Mouse (Mus musculus) brain, adult 2 months (tissue): Measurements from ENCODE around the gene Sgms1.
"Not testable (repeated sequence)": the region's sequence is repeated elsewhere in the genome, so short reads cannot be mapped to it uniquely, and the experiment has no call there.

Experiments used
- DNase-seq: peaks from one replicate; pipeline ENCODE4 v3.0.0; 2011; ENCODE audit warnings: low read depth, low spot score

Gene Sgms1

GRCm38 (mm10) chr19:32326156-32326555, 63.4 kb downstream of the Sgms1 start:
- no peak for DNase-seq

GRCm38 (mm10) chr19:32325100-32325768, 64.3 kb downstream of the Sgms1 start:
- DNase-seq = no peak

GRCm38 (mm10) chr19:32324550-32324949, 65.0 kb downstream of the Sgms1 start:
- no peak for DNase-seq

- no peak for DNase-seq
Measured at GRCm38 (mm10) chr19:32323070-32323469, 66.4 kb downstream of the Sgms1 start.

- DNase-seq = peak; percentile 88
Measured at GRCm38 (mm10) chr19:32322429-32323035, 67.0 kb downstream of the Sgms1 start.

GRCm38 (mm10) chr19:32320366-32320666, 69.2 kb downstream of the Sgms1 start:
- DNase-seq = peak; percentile 49

GRCm38 (mm10) chr19:32319531-32320365, 69.8 kb downstream of the Sgms1 start:
- no peak for DNase-seq

GRCm38 (mm10) chr19:32319057-32319456, 70.5 kb downstream of the Sgms1 start:
- DNase-seq = no peak

- not testable (repeated sequence) for DNase-seq
Measured at GRCm38 (mm10) chr19:32317347-32317746, 72.2 kb downstream of the Sgms1 start.

GRCm38 (mm10) chr19:32313304-32313703, 76.2 kb downstream of the Sgms1 start:
- DNase-seq = peak; percentile 43

GRCm38 (mm10) chr19:32311762-32312161, 77.8 kb downstream of the Sgms1 start:
- no peak for DNase-seq

- DNase-seq = no peak
Measured at GRCm38 (mm10) chr19:32311063-32311462, 78.5 kb downstream of the Sgms1 start.

GRCm38 (mm10) chr19:32310483-32310882, 79.0 kb downstream of the Sgms1 start:
- no peak for DNase-seq

- DNase-seq = no peak
Measured at GRCm38 (mm10) chr19:32309346-32309745, 80.2 kb downstream of the Sgms1 start.

GRCm38 (mm10) chr19:32308311-32308710, 81.2 kb downstream of the Sgms1 start:
- peak; percentile 64 for DNase-seq

GRCm38 (mm10) chr19:32304898-32305297, 84.6 kb downstream of the Sgms1 start:
- no peak for DNase-seq

GRCm38 (mm10) chr19:32304008-32304873, 85.3 kb downstream of the Sgms1 start:
- DNase-seq = peak; percentile 43

- DNase-seq = no peak
Measured at GRCm38 (mm10) chr19:32302835-32303381, 86.6 kb downstream of the Sgms1 start.

- peak; percentile 50 for DNase-seq
Measured at GRCm38 (mm10) chr19:32301568-32301967, 87.9 kb downstream of the Sgms1 start.

- peak; percentile 73 for DNase-seq
Measured at GRCm38 (mm10) chr19:32298221-32298620, 91.3 kb downstream of the Sgms1 start.

- DNase-seq = no peak
Measured at GRCm38 (mm10) chr19:32296863-32297262, 92.7 kb downstream of the Sgms1 start.
